Mouse (Mus musculus) midbrain, embryonic 14.5 days (tissue): ENCODE data around the gene Defb48. TPM values are rescaled to one million over a fixed set of nuclear protein-coding genes. Genes with fewer than 3 reads are reported as not detected.
A peak's percentile ranks its signal among the peaks of the same experiment; 100 is the strongest.

ENCODE experiments used
- ATAC-seq: fragments of 200-750 bp; cut with Nextera tagmentation; 2 replicates; pipeline ENCODE4 v1.8.0; 2017; ENCODE audit warnings: moderate number of reproducible peaks, moderate library complexity; ENCODE audit not compliant: low FRiP score, low TSS enrichment
- DNase-seq: peaks from one replicate; pipeline ENCODE4 v3.0.0-alpha.2; 2015
- H3K27ac ChIP-seq: fragments of 300-500 bp; sonication (generic); replicated peaks from 2 replicates; pipeline ENCODE4 v1.5.1; 2014; ENCODE audit warnings: mild to moderate bottlenecking, low read depth, low read length, moderate library complexity
- H3K27me3 ChIP-seq: fragments of 300-500 bp; sonication (generic); 2 replicates; pipeline ENCODE4 v1.6.1; 2014; ENCODE audit warnings: low read length, control low read depth, mixed read lengths; ENCODE audit not compliant: control insufficient read depth, insufficient read depth
- H3K36me3 ChIP-seq: fragments of 300-500 bp; sonication (generic); 2 replicates; pipeline ENCODE4 v1.6.1; 2014; ENCODE audit warnings: low read length, control low read depth; ENCODE audit not compliant: control insufficient read depth, insufficient read depth
- H3K4me1 ChIP-seq: fragments of 300-500 bp; sonication (generic); 2 replicates; pipeline ENCODE4 v1.6.1; 2014; ENCODE audit warnings: mild to moderate bottlenecking, antibody characterized with exemption, low read length, control low read depth; ENCODE audit not compliant: control insufficient read depth, insufficient read depth
- H3K4me2 ChIP-seq: fragments of 300-500 bp; sonication (generic); 2 replicates; pipeline ENCODE4 v1.6.1; 2014; ENCODE audit warnings: mild to moderate bottlenecking, low read length, moderate library complexity
- H3K4me3 ChIP-seq: fragments of 300-500 bp; sonication (generic); replicated peaks from 2 replicates; pipeline ENCODE4 v1.5.1; 2014; ENCODE audit warnings: low read depth, low read length
- H3K9ac ChIP-seq: fragments of 300-500 bp; sonication (generic); replicated peaks from 2 replicates; pipeline ENCODE4 v1.6.1; 2014; ENCODE audit warnings: mild to moderate bottlenecking, low read length, moderate library complexity
- H3K9me3 ChIP-seq: fragments of 300-500 bp; sonication (generic); 2 replicates; pipeline ENCODE4 v1.6.1; 2016; ENCODE audit warnings: low read length, control low read depth, mixed read lengths; ENCODE audit not compliant: control insufficient read depth
- WGBS: fragments of 180-500 bp; shearing (Covaris S2); extraction: QIAGEN DNeasy Blood & Tissue Kit; methylation state at CpG from one replicate; pipeline ENCODE4 v1.1.7; 2014; 5-methylcytosine and 5-hydroxymethylcytosine counted together
- polyA plus RNA-seq: library from polyadenylated mRNA; unstranded; fragments of >200 nt; fragmentation: Nextera tagmentation; extraction: Ambion mirVana; gene quantifications from 2 replicates; pipeline ENCODE4 v1.2.1, GENCODE M21; 2014

Gene Defb48
- polyA plus RNA-seq: not detected in 2 replicates

DNA sequence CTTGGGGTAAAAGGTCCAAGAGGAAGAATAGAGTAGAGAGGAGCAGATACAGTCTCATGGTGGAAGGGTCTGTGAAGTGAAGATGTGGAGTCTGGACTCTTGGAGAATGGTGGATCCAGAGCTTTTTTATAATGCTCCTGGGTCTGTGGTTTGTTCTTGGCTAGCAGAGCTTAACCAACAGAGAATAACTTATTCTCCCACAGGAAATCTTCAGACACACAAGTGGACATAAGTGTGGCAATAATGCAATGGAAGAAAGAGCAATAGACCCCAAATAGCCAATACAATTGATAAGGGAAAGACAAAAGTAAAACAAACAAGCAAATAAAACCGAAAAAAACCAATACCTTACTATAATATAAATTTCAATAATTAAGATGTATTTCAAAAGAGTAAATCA lies at the start of gene Defb48:
TSS of gene Defb48 (minus strand) at position 101 of the 400 bp plus-strand sequence.
- ATAC-seq (no peak), DNase-seq (no peak)
- Histone ChIP-seq H3K9me3 (no peaks in the 10 kb centered on the region), H3K36me3 (no peaks in the 10 kb centered on the region), H3K9ac (no peak within 1 kb of the TSS), H3K27ac (no peak within 1 kb of the TSS), H3K27me3 (no peaks in the 10 kb centered on the region), H3K4me2 (no peak within 1 kb of the TSS), H3K4me3 (no peak within 1 kb of the TSS), H3K4me1 (no peaks in the 10 kb centered on the region)
- 78% methylated on average over 1 of the region's 1 CpGs for WGBS

DNA sequence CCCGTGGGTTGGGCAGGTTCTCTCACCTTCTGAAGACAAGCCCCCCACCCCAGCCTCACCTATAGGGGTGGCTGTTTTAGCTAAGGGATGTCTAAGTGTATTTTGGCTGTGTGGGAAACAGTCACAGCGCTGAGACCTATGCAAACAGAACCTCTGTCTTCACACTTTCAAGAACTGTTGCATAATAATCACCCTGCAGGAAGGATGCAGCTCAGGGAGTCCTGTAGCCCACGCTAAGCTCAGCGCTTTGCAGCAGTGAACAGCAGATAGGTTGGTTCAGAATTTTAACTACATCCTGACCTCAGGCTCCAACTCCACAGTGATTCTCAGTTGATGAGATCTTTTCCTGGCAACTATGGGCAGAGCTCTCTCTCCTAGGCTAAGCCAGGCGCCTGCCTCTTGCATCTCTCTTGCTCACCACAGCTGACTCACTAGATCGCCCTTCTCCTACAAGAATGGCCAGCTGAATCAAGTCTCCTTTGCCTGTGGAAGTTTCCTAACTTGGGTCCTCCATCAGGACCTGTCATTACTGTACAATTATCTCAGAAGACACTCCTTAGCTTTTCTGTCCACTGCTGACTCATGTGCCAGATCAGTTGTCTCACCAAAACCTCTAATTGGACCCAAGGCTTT lies 36.3 kb upstream of the Defb48 start:
- Histone ChIP-seq H3K9me3 (no peaks in the 10 kb centered on the region), H3K9ac (no peak overlapping the region), H3K27me3 (no peaks in the 10 kb centered on the region), H3K4me2 (no peak overlapping the region), H3K4me1 (no peaks in the 10 kb centered on the region), H3K4me3 (no peak overlapping the region), H3K36me3 (no peaks in the 10 kb centered on the region), H3K27ac (no peak overlapping the region)
- no peak for ATAC-seq
- 62% methylated on average over 6 of the region's 6 CpGs for WGBS
- peak; percentile 7 for DNase-seq

GRCm38 (mm10) chr14:63014667-63015066 lies 30.4 kb upstream of the Defb48 start:
- H3K27me3 ChIP-seq: no peaks in the 10 kb centered on the region
- no peak overlapping the region for H3K4me2 ChIP-seq
- no peak overlapping the region for H3K4me3 ChIP-seq
- ATAC-seq (no peak), DNase-seq (no peak)
- H3K9ac ChIP-seq: no peak overlapping the region
- no peaks in the 10 kb centered on the region for H3K9me3 ChIP-seq
- no peaks in the 10 kb centered on the region for H3K36me3 ChIP-seq
- no peak overlapping the region for H3K27ac ChIP-seq
- H3K4me1 ChIP-seq: no peaks in the 10 kb centered on the region
- WGBS: 92% methylated on average over 4 of the region's 4 CpGs

DNA sequence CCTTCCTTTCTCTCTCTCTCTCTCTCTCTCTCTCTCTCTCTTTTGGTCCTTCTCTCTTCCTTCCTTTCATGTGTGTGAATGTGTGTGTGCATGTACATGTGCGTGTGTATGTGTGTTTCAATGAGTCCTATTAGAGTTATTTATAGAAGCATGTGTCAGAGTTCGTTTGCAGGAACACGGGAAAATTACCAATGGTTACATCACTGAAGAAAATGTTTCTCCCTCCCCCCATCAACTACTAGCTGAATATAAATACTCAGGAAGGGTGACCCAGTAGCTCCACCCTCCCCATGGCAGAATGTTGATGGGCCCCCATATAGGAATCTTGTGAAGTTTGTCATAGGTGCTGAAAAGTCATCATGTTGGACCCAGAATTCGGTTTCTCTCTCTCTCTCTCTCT lies 28.8 kb upstream of the Defb48 start:
- H3K36me3 ChIP-seq: no peaks in the 10 kb centered on the region
- no peak for ATAC-seq
- no peak overlapping the region for H3K4me2 ChIP-seq
- WGBS: 93% methylated on average over 4 of the region's 4 CpGs
- no peak overlapping the region for H3K4me3 ChIP-seq
- H3K4me1 ChIP-seq: no peaks in the 10 kb centered on the region
- H3K9me3 ChIP-seq: no peaks in the 10 kb centered on the region
- no peak overlapping the region for H3K27ac ChIP-seq
- no peaks in the 10 kb centered on the region for H3K27me3 ChIP-seq
- H3K9ac ChIP-seq: no peak overlapping the region
- no peak for DNase-seq

DNA sequence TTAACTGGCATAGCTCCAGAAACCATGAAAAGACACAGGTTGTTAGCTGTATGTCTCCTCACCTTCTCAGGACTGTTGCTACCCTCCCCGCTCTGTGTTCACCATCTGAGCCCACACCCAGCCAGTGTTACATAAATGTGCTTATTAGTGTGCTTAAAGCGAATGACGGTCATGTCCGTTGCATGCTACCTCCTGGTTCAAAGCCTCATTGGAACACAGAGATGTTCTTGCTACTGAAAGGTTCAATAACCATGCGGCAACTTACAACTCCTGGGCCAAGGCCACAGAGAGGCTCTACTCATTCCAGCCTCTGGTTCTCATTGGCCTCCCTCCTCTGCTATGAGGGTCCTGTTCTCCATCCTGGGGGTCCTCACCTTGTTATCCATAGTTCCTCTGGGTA lies 27.2 kb upstream of the Defb48 start, which contains the start of gene Defb43:
TSS of gene Defb43 (plus strand) at position 301 of the 400 bp plus-strand sequence.
- Histone ChIP-seq H3K4me3 (no peak within 1 kb of the TSS), H3K36me3 (no peaks in the 10 kb centered on the region), H3K4me2 (no peak within 1 kb of the TSS), H3K9me3 (no peaks in the 10 kb centered on the region), H3K27ac (no peak within 1 kb of the TSS), H3K27me3 (no peaks in the 10 kb centered on the region), H3K4me1 (no peaks in the 10 kb centered on the region), H3K9ac (no peak within 1 kb of the TSS)
- 97% methylated on average over 5 of the region's 5 CpGs for WGBS
- ATAC-seq (no peak), DNase-seq (no peak)

- 76% methylated on average over 2 of the region's 2 CpGs for WGBS
- H3K4me2 ChIP-seq: no peak overlapping the region
- H3K9me3 ChIP-seq: no peaks in the 10 kb centered on the region
- H3K9ac ChIP-seq: no peak overlapping the region
- H3K4me1 ChIP-seq: no peaks in the 10 kb centered on the region
- no peak overlapping the region for H3K4me3 ChIP-seq
- no peaks in the 10 kb centered on the region for H3K27me3 ChIP-seq
- H3K36me3 ChIP-seq: no peaks in the 10 kb centered on the region
- no peak overlapping the region for H3K27ac ChIP-seq
- DNase-seq: no peak
- ATAC-seq: no peak
These were observed 18.3 kb upstream of the Defb48 start for GRCm38 (mm10) chr14:63002588-63002987.

DNA sequence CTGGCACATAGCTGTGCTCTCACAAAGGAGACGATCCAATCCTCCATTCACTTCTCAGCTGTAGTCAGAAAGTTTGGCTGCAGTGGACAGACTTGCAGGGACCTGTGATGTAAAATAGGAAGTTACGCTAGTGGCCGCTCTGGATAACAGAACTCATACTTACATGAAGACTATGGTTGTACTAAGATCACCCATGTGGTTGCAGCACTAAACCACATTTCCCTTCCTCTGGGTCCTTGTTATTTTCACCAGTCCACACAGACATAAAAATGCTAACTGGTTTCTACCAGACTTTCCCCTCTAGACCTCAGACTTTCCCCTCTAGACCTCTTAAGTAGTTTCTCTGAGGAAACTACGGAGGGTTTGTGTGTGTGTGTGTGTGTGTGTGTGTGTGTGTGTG lies 14.7 kb upstream of the Defb48 start:
- H3K4me3 ChIP-seq: no peak overlapping the region
- ATAC-seq (no peak), DNase-seq (no peak)
- H3K4me1 ChIP-seq: no peaks in the 10 kb centered on the region
- H3K36me3 ChIP-seq: no peaks in the 10 kb centered on the region
- no peaks in the 10 kb centered on the region for H3K9me3 ChIP-seq
- H3K4me2 ChIP-seq: no peak overlapping the region
- H3K27ac ChIP-seq: no peak overlapping the region
- no peaks in the 10 kb centered on the region for H3K27me3 ChIP-seq
- 97% methylated on average over 4 of the region's 4 CpGs for WGBS
- H3K9ac ChIP-seq: no peak overlapping the region

DNA sequence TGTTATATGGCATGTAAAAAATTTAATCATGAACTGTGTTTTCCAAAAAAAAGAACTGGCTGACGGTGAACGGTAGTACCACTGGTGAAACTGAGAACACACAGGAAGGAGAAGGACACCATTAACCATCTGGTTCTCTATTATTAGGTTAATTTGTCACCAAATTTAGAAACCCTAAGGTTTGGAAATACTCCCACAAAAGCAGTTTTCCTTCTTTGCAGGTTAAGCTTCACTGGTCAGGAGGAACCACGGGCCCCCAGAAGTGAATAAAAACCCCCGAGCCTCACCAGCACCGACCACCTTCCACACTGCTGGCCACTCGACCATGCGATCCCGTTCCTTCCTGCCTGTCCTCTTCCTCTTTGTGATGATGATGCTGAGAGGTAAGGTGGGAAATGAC lies 13.5 kb upstream of the Defb48 start, which contains the start of gene Defb47:
TSS of gene Defb47 (plus strand) at position 301 of the 400 bp plus-strand sequence.
- Histone ChIP-seq H3K4me3 (no peak within 1 kb of the TSS), H3K36me3 (no peaks in the 10 kb centered on the region), H3K4me2 (no peak within 1 kb of the TSS), H3K27ac (no peak within 1 kb of the TSS), H3K27me3 (no peaks in the 10 kb centered on the region), H3K9me3 (no peaks in the 10 kb centered on the region), H3K4me1 (no peaks in the 10 kb centered on the region), H3K9ac (no peak within 1 kb of the TSS)
- DNase-seq (no peak), ATAC-seq (no peak)
- 76% methylated on average over 8 of the region's 8 CpGs for WGBS

- H3K27ac ChIP-seq: no peak overlapping the region
- no peaks in the 10 kb centered on the region for H3K4me1 ChIP-seq
- H3K9ac ChIP-seq: no peak overlapping the region
- DNase-seq (no peak), ATAC-seq (no peak)
- no peaks in the 10 kb centered on the region for H3K27me3 ChIP-seq
- WGBS: 47% methylated on average over 7 of the region's 7 CpGs
- no peak overlapping the region for H3K4me2 ChIP-seq
- H3K9me3 ChIP-seq: no peaks in the 10 kb centered on the region
- no peak overlapping the region for H3K4me3 ChIP-seq
- no peaks in the 10 kb centered on the region for H3K36me3 ChIP-seq
These were observed 7.7 kb upstream of the Defb48 start for GRCm38 (mm10) chr14:62991849-62992510.
